Mouse (Mus musculus): Measurements from ENCODE around the gene 1700001F09Rik. TPM values are rescaled to one million over a fixed set of nuclear protein-coding genes. Genes with fewer than 3 reads are reported as not detected.

The 1700001F09Rik gene
- polyA plus RNA-seq, 1 experiment from 2014 or later: not detected

Other genes with a start within 250 kb of the 1700001F09Rik start
- gene Gm8104, start 247.2 kb downstream of the 1700001F09Rik start, polyA plus RNA-seq (2016; fragmentation: Nextera tagmentation; extraction: Ambion mirVana): 0.21 TPM in 1 of 2 replicates, not detected in the other
- gene Gm7233, start 167.9 kb downstream of the 1700001F09Rik start, polyA plus RNA-seq (2016; fragmentation: Nextera tagmentation; extraction: Ambion mirVana): 0.26 TPM in 1 of 2 replicates, not detected in the other
- gene Gm8122, start 112.5 kb downstream of the 1700001F09Rik start, polyA plus RNA-seq (2016; fragmentation: Nextera tagmentation; extraction: Ambion mirVana): not detected in 2 replicates
- not detected in 2 replicates for gene Gm8126, start 89.2 kb downstream of the 1700001F09Rik start, polyA plus RNA-seq (2016; fragmentation: Nextera tagmentation; extraction: Ambion mirVana)
- gene Gm9732, start 72.8 kb downstream of the 1700001F09Rik start, polyA plus RNA-seq (2016; fragmentation: Nextera tagmentation; extraction: Ambion mirVana): not detected in 2 replicates
- not detected in 2 replicates for gene Gm8127, start 54.0 kb downstream of the 1700001F09Rik start, polyA plus RNA-seq (2016; fragmentation: Nextera tagmentation; extraction: Ambion mirVana)
- gene Gm8138, start 68.5 kb upstream of the 1700001F09Rik start, polyA plus RNA-seq (2016; fragmentation: Nextera tagmentation; extraction: Ambion mirVana): not detected in 2 replicates
- 0.15 TPM in 1 of 2 replicates, not detected in the other for gene Gm5799, start 195.8 kb upstream of the 1700001F09Rik start, polyA plus RNA-seq (2016; fragmentation: Nextera tagmentation; extraction: Ambion mirVana)
- not detected in 2 replicates for gene Gm17654, start 231.3 kb upstream of the 1700001F09Rik start, polyA plus RNA-seq (2016; fragmentation: Nextera tagmentation; extraction: Ambion mirVana)

Measured in limb, embryonic 12.5 days (tissue).